Mouse (Mus musculus): ENCODE measurements around the gene Pcbp2.

The Pcbp2 gene

GRCm38 (mm10) chr15:102505770-102506463 lies 35.6 kb downstream of the Pcbp2 start:
- no peak for DNase-seq (ENCODE audit: inconsistent age in 2 of 2, low spot score in 1 of 2)

GRCm38 (mm10) chr15:102506464-102506830 lies 36.1 kb downstream of the Pcbp2 start:
- no peak for DNase-seq (ENCODE audit: inconsistent age in 2 of 2, low spot score in 1 of 2)

GRCm38 (mm10) chr15:102506864-102507263 lies 36.5 kb downstream of the Pcbp2 start:
- DNase-seq (ENCODE audit: inconsistent age in 2 of 2, low spot score in 1 of 2), result no peak

GRCm38 (mm10) chr15:102507561-102507960 lies 37.2 kb downstream of the Pcbp2 start:
- no peak for DNase-seq (ENCODE audit: inconsistent age in 2 of 2, low spot score in 1 of 2)

- no peak for DNase-seq (ENCODE audit: inconsistent age in 2 of 2, low spot score in 1 of 2)
Observed at GRCm38 (mm10) chr15:102508336-102508735, 38.0 kb downstream of the Pcbp2 start.

- DNase-seq (ENCODE audit: inconsistent age in 2 of 2, low spot score in 1 of 2), result peak in 1 of 2 experiments; percentile 69
Observed at GRCm38 (mm10) chr15:102510110-102510509, 39.8 kb downstream of the Pcbp2 start.

- DNase-seq (ENCODE audit: inconsistent age in 2 of 2, low spot score in 1 of 2), result peak; percentile 91 to 95
Observed at GRCm38 (mm10) chr15:102510590-102511284, 40.4 kb downstream of the Pcbp2 start.

- DNase-seq (ENCODE audit: inconsistent age in 2 of 2, low spot score in 1 of 2), result no peak
Observed at GRCm38 (mm10) chr15:102511285-102511833, 41.0 kb downstream of the Pcbp2 start.

- no peak for DNase-seq (ENCODE audit: inconsistent age in 2 of 2, low spot score in 1 of 2)
Observed at GRCm38 (mm10) chr15:102512010-102512409, 41.7 kb downstream of the Pcbp2 start.

- DNase-seq (ENCODE audit: inconsistent age in 2 of 2, low spot score in 1 of 2), result no peak
Observed at GRCm38 (mm10) chr15:102512471-102512870, 42.1 kb downstream of the Pcbp2 start.

- no peak for DNase-seq (ENCODE audit: inconsistent age in 2 of 2, low spot score in 1 of 2)
Observed at GRCm38 (mm10) chr15:102513004-102513403, 42.7 kb downstream of the Pcbp2 start.

GRCm38 (mm10) chr15:102515261-102515660 lies 44.9 kb downstream of the Pcbp2 start:
- DNase-seq (ENCODE audit: inconsistent age in 2 of 2, low spot score in 1 of 2), result no peak

- DNase-seq (ENCODE audit: inconsistent age in 2 of 2, low spot score in 1 of 2), result peak in 1 of 2 experiments; percentile 43
Observed at GRCm38 (mm10) chr15:102515791-102516190, 45.5 kb downstream of the Pcbp2 start.

GRCm38 (mm10) chr15:102516293-102516692 lies 46.0 kb downstream of the Pcbp2 start:
- no peak for DNase-seq (ENCODE audit: inconsistent age in 2 of 2, low spot score in 1 of 2)

GRCm38 (mm10) chr15:102516728-102517404 lies 46.5 kb downstream of the Pcbp2 start, which contains the start of gene Map3k12:
Gene Map3k12, minus strand, starts transcription at chr15:102517064.
- peak; percentile 84 to 94 for DNase-seq (ENCODE audit: inconsistent age in 2 of 2, low spot score in 1 of 2)

- DNase-seq (ENCODE audit: inconsistent age in 2 of 2, low spot score in 1 of 2), result no peak
Observed at GRCm38 (mm10) chr15:102517631-102517975, 47.3 kb downstream of the Pcbp2 start.

GRCm38 (mm10) chr15:102517976-102518858 lies 47.9 kb downstream of the Pcbp2 start, which contains the start of gene Tarbp2:
Gene Tarbp2, plus strand, starts transcription at chr15:102518192.
- DNase-seq (ENCODE audit: inconsistent age in 2 of 2, low spot score in 1 of 2), result peak; percentile 100

GRCm38 (mm10) chr15:102518859-102519201 lies 48.5 kb downstream of the Pcbp2 start:
- no peak for DNase-seq (ENCODE audit: inconsistent age in 2 of 2, low spot score in 1 of 2)

- DNase-seq (ENCODE audit: inconsistent age in 2 of 2, low spot score in 1 of 2), result peak; percentile 5 to 71
Observed at GRCm38 (mm10) chr15:102519211-102520141, 49.1 kb downstream of the Pcbp2 start.

GRCm38 (mm10) chr15:102520416-102520815 lies 50.1 kb downstream of the Pcbp2 start:
- peak; percentile 27 to 63 for DNase-seq (ENCODE audit: inconsistent age in 2 of 2, low spot score in 1 of 2)
